Mouse (Mus musculus): ENCODE measurements around the gene Ihh. TPM values are rescaled to one million over a fixed set of nuclear protein-coding genes. Genes with fewer than 3 reads are reported as not detected.
A peak's percentile ranks its signal among the peaks of the same experiment; 100 is the strongest.

The Ihh gene
- polyA plus RNA-seq, 1 experiment, result 30.3 TPM

GRCm38 (mm10) chr1:74973590-74973989 lies 22.1 kb upstream of the Ihh start:
- H3K27ac ChIP-seq (ENCODE audit: insufficient read depth, low read depth, low read length), result no peak overlapping the region
- DNase-seq, result peak; percentile 35
- no peaks in the 10 kb centered on the region for H3K27me3 ChIP-seq (replicated peaks; ENCODE audit: control insufficient read depth, insufficient read depth, low read length)
- TF ChIP-seq CTCF (conservative IDR thresholded peaks at IDR 0.05; ENCODE audit: insufficient read depth, insufficient read length, low read depth, low read length) (peak; percentile 52), POLR2A (IDR thresholded peaks at IDR 0.05; ENCODE audit: low read depth, low read length) (no peak)
- no peaks in the 10 kb centered on the region for H3K36me3 ChIP-seq (ENCODE audit: control insufficient read depth, insufficient read depth, low read length)
- H3K4me3 ChIP-seq (ENCODE audit: insufficient read depth, low read depth, low read length), result no peak overlapping the region
- 73% methylated on average over 6 of the region's 6 CpGs for WGBS
- peaks cover 13% of the 10 kb centered on the region; the same call in 1 of the 2 replicates for H3K4me1 ChIP-seq (ENCODE audit: control insufficient read depth, insufficient read depth, low read length)

GRCm38 (mm10) chr1:74971353-74972050 lies 20.0 kb upstream of the Ihh start:
- Histone ChIP-seq H3K27me3 (replicated peaks; ENCODE audit: control insufficient read depth, insufficient read depth, low read length) (no peaks in the 10 kb centered on the region), H3K4me1 (ENCODE audit: control insufficient read depth, insufficient read depth, low read length) (peaks cover 20% of the 10 kb centered on the region; the same call in 1 of the 2 replicates), H3K4me3 (ENCODE audit: insufficient read depth, low read depth, low read length) (no peak overlapping the region), H3K36me3 (ENCODE audit: control insufficient read depth, insufficient read depth, low read length) (no peaks in the 10 kb centered on the region), H3K27ac (ENCODE audit: insufficient read depth, low read depth, low read length) (peak overlapping the region; percentile 43)
- TF ChIP-seq POLR2A (IDR thresholded peaks at IDR 0.05; ENCODE audit: low read depth, low read length) (no peak), CTCF (conservative IDR thresholded peaks at IDR 0.05; ENCODE audit: insufficient read depth, insufficient read length, low read depth, low read length) (no peak)
- WGBS, result 32% methylated on average over 4 of the region's 4 CpGs
- peak; percentile 59 for DNase-seq

GRCm38 (mm10) chr1:74967962-74968580 lies 16.6 kb upstream of the Ihh start:
- Histone ChIP-seq H3K4me1 (ENCODE audit: control insufficient read depth, insufficient read depth, low read length) (peaks cover 20% of the 10 kb centered on the region; the same call in 1 of the 2 replicates), H3K27ac (ENCODE audit: insufficient read depth, low read depth, low read length) (peak overlapping the region; percentile 64; the same call in 1 of the 2 replicates), H3K4me3 (ENCODE audit: insufficient read depth, low read depth, low read length) (no peak overlapping the region), H3K36me3 (ENCODE audit: control insufficient read depth, insufficient read depth, low read length) (no peaks in the 10 kb centered on the region), H3K27me3 (replicated peaks; ENCODE audit: control insufficient read depth, insufficient read depth, low read length) (no peaks in the 10 kb centered on the region)
- TF ChIP-seq POLR2A (IDR thresholded peaks at IDR 0.05; ENCODE audit: low read depth, low read length) (no peak), CTCF (conservative IDR thresholded peaks at IDR 0.05; ENCODE audit: insufficient read depth, insufficient read length, low read depth, low read length) (no peak)
- peak; percentile 66 for DNase-seq
- 41% methylated on average over 8 of the region's 8 CpGs for WGBS

- peaks cover 23% of the 10 kb centered on the region for H3K4me1 ChIP-seq (ENCODE audit: control insufficient read depth, insufficient read depth, low read length)
- DNase-seq, result peak; percentile 88
- H3K4me3 ChIP-seq (ENCODE audit: insufficient read depth, low read depth, low read length), result no peak overlapping the region
- TF ChIP-seq CTCF (conservative IDR thresholded peaks at IDR 0.05; ENCODE audit: insufficient read depth, insufficient read length, low read depth, low read length), result peak; percentile 93
- TF ChIP-seq POLR2A (IDR thresholded peaks at IDR 0.05; ENCODE audit: low read depth, low read length), result no peak
- H3K27ac ChIP-seq (ENCODE audit: insufficient read depth, low read depth, low read length), result no peak overlapping the region
- H3K27me3 ChIP-seq (replicated peaks; ENCODE audit: control insufficient read depth, insufficient read depth, low read length), result no peaks in the 10 kb centered on the region
- no peaks in the 10 kb centered on the region for H3K36me3 ChIP-seq (ENCODE audit: control insufficient read depth, insufficient read depth, low read length)
- WGBS, result 18% methylated on average over 16 of the region's 16 CpGs
These were observed 13.2 kb upstream of the Ihh start for GRCm38 (mm10) chr1:74964494-74965215.

GRCm38 (mm10) chr1:74962853-74963227 lies 11.4 kb upstream of the Ihh start:
- no peak for TF ChIP-seq POLR2A (IDR thresholded peaks at IDR 0.05; ENCODE audit: low read depth, low read length)
- TF ChIP-seq CTCF (conservative IDR thresholded peaks at IDR 0.05; ENCODE audit: insufficient read depth, insufficient read length, low read depth, low read length), result no peak
- no peak overlapping the region for H3K4me3 ChIP-seq (ENCODE audit: insufficient read depth, low read depth, low read length)
- WGBS, result 50% methylated on average over 5 of the region's 5 CpGs
- peaks cover 18% of the 10 kb centered on the region for H3K4me1 ChIP-seq (ENCODE audit: control insufficient read depth, insufficient read depth, low read length)
- no peaks in the 10 kb centered on the region for H3K27me3 ChIP-seq (replicated peaks; ENCODE audit: control insufficient read depth, insufficient read depth, low read length)
- H3K27ac ChIP-seq (ENCODE audit: insufficient read depth, low read depth, low read length), result no peak overlapping the region
- DNase-seq, result peak; percentile 76
- no peaks in the 10 kb centered on the region for H3K36me3 ChIP-seq (ENCODE audit: control insufficient read depth, insufficient read depth, low read length)

- WGBS, result 66% methylated on average over 5 of the region's 5 CpGs
- Histone ChIP-seq H3K4me1 (ENCODE audit: control insufficient read depth, insufficient read depth, low read length) (peaks cover 15% of the 10 kb centered on the region), H3K27ac (ENCODE audit: insufficient read depth, low read depth, low read length) (no peak overlapping the region), H3K4me3 (ENCODE audit: insufficient read depth, low read depth, low read length) (no peak overlapping the region), H3K36me3 (ENCODE audit: control insufficient read depth, insufficient read depth, low read length) (no peaks in the 10 kb centered on the region), H3K27me3 (replicated peaks; ENCODE audit: control insufficient read depth, insufficient read depth, low read length) (no peaks in the 10 kb centered on the region)
- TF ChIP-seq POLR2A (IDR thresholded peaks at IDR 0.05; ENCODE audit: low read depth, low read length) (no peak), CTCF (conservative IDR thresholded peaks at IDR 0.05; ENCODE audit: insufficient read depth, insufficient read length, low read depth, low read length) (no peak)
- DNase-seq, result peak; percentile 39
These were observed 10.8 kb upstream of the Ihh start for GRCm38 (mm10) chr1:74962126-74962852.

All from kidney, adult 2 months (tissue).